8 mouse cellular contexts compared by ENCODE assay signal in the genomic region with DNA sequence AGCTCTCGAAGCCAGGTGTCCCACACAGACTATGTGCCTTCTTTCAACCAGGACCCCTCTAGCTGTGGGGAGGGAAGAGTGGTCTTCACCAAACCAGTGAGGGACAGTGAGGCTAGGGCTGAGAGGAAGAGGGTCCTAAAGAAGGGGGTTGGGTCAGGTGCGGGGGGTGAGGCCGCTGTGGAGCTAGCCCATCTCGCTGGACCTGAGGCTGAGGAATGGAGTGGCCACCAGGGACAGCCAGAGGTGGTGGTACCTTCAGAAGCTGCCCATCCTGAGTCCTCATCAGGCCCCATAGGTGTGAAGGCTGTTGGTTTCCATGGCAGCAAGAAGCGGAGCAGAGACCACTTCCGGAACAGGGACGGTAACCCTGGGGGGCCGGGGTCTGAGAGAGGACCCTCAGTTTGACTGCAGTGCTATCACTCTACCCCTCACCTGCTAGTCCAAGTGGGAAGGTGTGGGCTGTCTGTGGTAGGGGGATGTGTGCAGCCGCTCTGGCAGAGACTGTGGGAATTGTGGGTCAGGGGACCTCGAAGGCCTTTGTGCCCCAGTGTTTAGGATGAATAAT. TPM values are rescaled to one million over a fixed set of nuclear protein-coding genes. Genes with fewer than 3 reads are reported as not detected.
A peak's percentile ranks its signal among the peaks of the same experiment; 100 is the strongest.
DNase-seq lines count a peak whose midpoint lies in the region; ATAC-seq lines count a peak whose summit lies in the region.

No protein-coding gene starts in this region.

- intact Hi-C loops in left cerebral cortex, postnatal 4 days (cut with DNase I) = no loop called here

- DNase-seq in liver, embryonic 11.5 days (ENCODE audit: low spot score) = no peak
- no peak for DNase-seq in liver
- no peak for DNase-seq in right cerebral cortex, postnatal 36 days (ENCODE audit: low spot score in 2 of 2)
- no peak for DNase-seq in left cerebral cortex, postnatal 4 days
- no peak for DNase-seq in spleen, postnatal 4 days (ENCODE audit: low spot score in 2 of 2)

- H3K4me3 ChIP-seq in liver, embryonic 11.5 days (ENCODE audit: low read depth, low read length) = peak overlapping the region; percentile 87
- peak overlapping the region; percentile 88 for H3K4me3 ChIP-seq in embryonic facial prominence, embryonic 15.5 days (replicated peaks)
- H3K4me3 ChIP-seq in intestine, embryonic 15.5 days (replicated peaks) = peak overlapping the region; percentile 80
- peak overlapping the region; percentile 75 for H3K4me3 ChIP-seq in neural tube, embryonic 13.5 days

- WGBS in liver, embryonic 11.5 days = 95% methylated on average over 10 of the region's 10 CpGs
- WGBS in embryonic facial prominence, embryonic 15.5 days = 82% methylated on average over 10 of the region's 10 CpGs
- 80% methylated on average over 10 of the region's 10 CpGs for WGBS in intestine, embryonic 15.5 days
- WGBS in neural tube, embryonic 13.5 days = 88% methylated on average over 10 of the region's 10 CpGs

- H3K4me2 ChIP-seq in liver, embryonic 11.5 days = peak overlapping the region; percentile 99
- peak overlapping the region; percentile 93 for H3K4me2 ChIP-seq in embryonic facial prominence, embryonic 15.5 days (replicated peaks)
- peak overlapping the region; percentile 96 for H3K4me2 ChIP-seq in intestine, embryonic 15.5 days (replicated peaks)
- peak overlapping the region; percentile 98 for H3K4me2 ChIP-seq in neural tube, embryonic 13.5 days

- peak overlapping the region; percentile 81 for H3K9ac ChIP-seq in liver, embryonic 11.5 days (ENCODE audit: low read depth, low read length)
- peak overlapping the region; percentile 78 for H3K9ac ChIP-seq in embryonic facial prominence, embryonic 15.5 days
- peak overlapping the region; percentile 82 for H3K9ac ChIP-seq in intestine, embryonic 15.5 days
- peak overlapping the region; percentile 86 for H3K9ac ChIP-seq in neural tube, embryonic 13.5 days

- H3K27me3 ChIP-seq in liver, embryonic 11.5 days (replicated peaks; ENCODE audit: control insufficient read depth, insufficient read depth, low read length) = no peaks in the 10 kb centered on the region
- no peaks in the 10 kb centered on the region for H3K27me3 ChIP-seq in embryonic facial prominence, embryonic 15.5 days
- H3K27me3 ChIP-seq in intestine, embryonic 15.5 days (replicated peaks) = no peaks in the 10 kb centered on the region
- no peaks in the 10 kb centered on the region for H3K27me3 ChIP-seq in neural tube, embryonic 13.5 days

- peaks cover 15% of the 10 kb centered on the region for H3K4me1 ChIP-seq in liver, embryonic 11.5 days (replicated peaks; ENCODE audit: control insufficient read depth, insufficient read depth, low read length)
- peaks cover 28% of the 10 kb centered on the region for H3K4me1 ChIP-seq in embryonic facial prominence, embryonic 15.5 days
- peaks cover 21% of the 10 kb centered on the region for H3K4me1 ChIP-seq in intestine, embryonic 15.5 days (replicated peaks)
- peaks cover 35% of the 10 kb centered on the region for H3K4me1 ChIP-seq in neural tube, embryonic 13.5 days (replicated peaks)

- H3K27ac ChIP-seq in liver, embryonic 11.5 days (ENCODE audit: low read depth, low read length) = no peak overlapping the region
- 0 out of 2 replicates have a peak overlapping the region, but pooled peaks have one; percentile 90 for H3K27ac ChIP-seq in embryonic facial prominence, embryonic 15.5 days (replicated peaks)
- no peak overlapping the region for H3K27ac ChIP-seq in intestine, embryonic 15.5 days
- H3K27ac ChIP-seq in neural tube, embryonic 13.5 days (replicated peaks) = no peak overlapping the region

- ATAC-seq in liver, embryonic 11.5 days (replicated peaks; ENCODE audit: low FRiP score) = no peak
- no peak for ATAC-seq in embryonic facial prominence, embryonic 15.5 days (ENCODE audit: insufficient number of reproducible peaks, low FRiP score, low TSS enrichment, low read depth)
- ATAC-seq in intestine, embryonic 15.5 days = no peak
- ATAC-seq in neural tube, embryonic 13.5 days (ENCODE audit: low read depth) = no peak

- H3K9me3 ChIP-seq in liver, embryonic 11.5 days (ENCODE audit: control insufficient read depth, low read length) = no peaks in the 10 kb centered on the region
- H3K9me3 ChIP-seq in embryonic facial prominence, embryonic 15.5 days (replicated peaks) = no peaks in the 10 kb centered on the region
- H3K9me3 ChIP-seq in intestine, embryonic 15.5 days = no peaks in the 10 kb centered on the region
- H3K9me3 ChIP-seq in neural tube, embryonic 13.5 days = no peaks in the 10 kb centered on the region

- H3K36me3 ChIP-seq in liver, embryonic 11.5 days (ENCODE audit: control insufficient read depth, insufficient read depth, low read length) = peaks cover 20% of the 10 kb centered on the region
- peaks cover 30% of the 10 kb centered on the region for H3K36me3 ChIP-seq in embryonic facial prominence, embryonic 15.5 days
- peaks cover 21% of the 10 kb centered on the region; the same call in 1 of the 2 replicates for H3K36me3 ChIP-seq in intestine, embryonic 15.5 days
- H3K36me3 ChIP-seq in neural tube, embryonic 13.5 days = peaks cover 16% of the 10 kb centered on the region

RNA-seq across cellular contexts. Expression of a gene that starts 1.5 kb away (rescaled TPM):
- polyA plus RNA-seq in liver, embryonic 11.5 days (2014; fragmentation: Nextera tagmentation; extraction: Ambion mirVana) = 48.9 and 52.2 TPM in 2 replicates
- polyA plus RNA-seq in embryonic facial prominence, embryonic 15.5 days (2015; fragmentation: Nextera tagmentation; extraction: Ambion mirVana) = 104 TPM in 2 replicates
- polyA plus RNA-seq in intestine, embryonic 15.5 days (2015; fragmentation: Nextera tagmentation; extraction: Ambion mirVana) = 76.0 and 76.2 TPM in 2 replicates
- 82.4 and 88.4 TPM in 2 replicates for polyA plus RNA-seq in neural tube, embryonic 13.5 days (2015; fragmentation: Nextera tagmentation; extraction: Ambion mirVana)
- 10 to 100 TPM; 41.6 to 44.8 TPM for total RNA-seq in left cerebral cortex, postnatal 4 days (2021)

RNA-seq across cellular contexts. Expression of a gene that starts 18.0 kb away (rescaled TPM):
- 273 and 276 TPM in 2 replicates for polyA plus RNA-seq in liver, embryonic 11.5 days (2014; fragmentation: Nextera tagmentation; extraction: Ambion mirVana)
- 576 and 606 TPM in 2 replicates for polyA plus RNA-seq in embryonic facial prominence, embryonic 15.5 days (2015; fragmentation: Nextera tagmentation; extraction: Ambion mirVana)
- polyA plus RNA-seq in intestine, embryonic 15.5 days (2015; fragmentation: Nextera tagmentation; extraction: Ambion mirVana) = 411 and 413 TPM in 2 replicates
- 365 and 369 TPM in 2 replicates for polyA plus RNA-seq in neural tube, embryonic 13.5 days (2015; fragmentation: Nextera tagmentation; extraction: Ambion mirVana)
- 100 to 1,000 TPM; 249 to 263 TPM for total RNA-seq in left cerebral cortex, postnatal 4 days (2021)

RNA-seq across cellular contexts. Expression of a gene that starts 23.9 kb away (rescaled TPM):
- polyA plus RNA-seq in liver, embryonic 11.5 days (2014; fragmentation: Nextera tagmentation; extraction: Ambion mirVana) = 1.2 and 1.3 TPM in 2 replicates
- 12.0 and 12.5 TPM in 2 replicates for polyA plus RNA-seq in embryonic facial prominence, embryonic 15.5 days (2015; fragmentation: Nextera tagmentation; extraction: Ambion mirVana)
- polyA plus RNA-seq in intestine, embryonic 15.5 days (2015; fragmentation: Nextera tagmentation; extraction: Ambion mirVana) = 8.2 and 9.8 TPM in 2 replicates
- polyA plus RNA-seq in neural tube, embryonic 13.5 days (2015; fragmentation: Nextera tagmentation; extraction: Ambion mirVana) = 2.0 and 3.1 TPM in 2 replicates
- total RNA-seq in left cerebral cortex, postnatal 4 days (2021) = under 1 TPM; 0.38 TPM

RNA-seq across cellular contexts. Expression of a gene that starts 35.6 kb away (rescaled TPM):
- polyA plus RNA-seq in liver, embryonic 11.5 days (2014; fragmentation: Nextera tagmentation; extraction: Ambion mirVana) = 0.59 and 1.2 TPM in 2 replicates
- 1.2 and 1.4 TPM in 2 replicates for polyA plus RNA-seq in embryonic facial prominence, embryonic 15.5 days (2015; fragmentation: Nextera tagmentation; extraction: Ambion mirVana)
- 7.9 and 9.9 TPM in 2 replicates for polyA plus RNA-seq in intestine, embryonic 15.5 days (2015; fragmentation: Nextera tagmentation; extraction: Ambion mirVana)
- 1.3 and 2.0 TPM in 2 replicates for polyA plus RNA-seq in neural tube, embryonic 13.5 days (2015; fragmentation: Nextera tagmentation; extraction: Ambion mirVana)
- total RNA-seq in left cerebral cortex, postnatal 4 days (2021) = 1 to 10 TPM; 1.1 to 1.5 TPM
